Mouse (Mus musculus) fibroblast of lung, adult 2 months (primary cell): Measurements from ENCODE around the gene Slc2a13.
A peak's percentile ranks its signal among the peaks of the same experiment; 100 is the strongest.

Experiments used
- DNase-seq: peaks from one replicate; pipeline ENCODE4 v3.0.0-alpha.2; 2011; ENCODE audit warnings: low read depth

Slc2a13 gene

DNA sequence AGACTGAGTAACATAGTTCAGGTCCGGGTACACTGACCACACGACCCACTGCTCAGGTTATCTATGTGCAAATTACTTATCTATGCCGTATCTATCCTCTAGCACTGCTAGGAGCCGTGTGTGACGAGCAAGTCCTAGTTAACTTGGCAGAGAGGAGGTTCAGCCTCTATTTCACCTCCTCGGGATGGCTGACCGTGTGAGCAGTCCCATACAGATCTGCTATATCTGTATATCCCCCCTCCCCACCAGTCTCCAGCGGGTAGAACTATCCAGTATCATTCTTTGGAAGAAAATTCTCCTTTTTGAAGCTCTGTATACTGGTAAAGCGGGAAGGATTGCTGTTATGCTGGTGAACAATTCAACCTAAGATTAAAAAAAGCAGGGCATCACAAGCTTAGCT, 70.8 kb downstream of the Slc2a13 start:
- no peak for DNase-seq

DNA sequence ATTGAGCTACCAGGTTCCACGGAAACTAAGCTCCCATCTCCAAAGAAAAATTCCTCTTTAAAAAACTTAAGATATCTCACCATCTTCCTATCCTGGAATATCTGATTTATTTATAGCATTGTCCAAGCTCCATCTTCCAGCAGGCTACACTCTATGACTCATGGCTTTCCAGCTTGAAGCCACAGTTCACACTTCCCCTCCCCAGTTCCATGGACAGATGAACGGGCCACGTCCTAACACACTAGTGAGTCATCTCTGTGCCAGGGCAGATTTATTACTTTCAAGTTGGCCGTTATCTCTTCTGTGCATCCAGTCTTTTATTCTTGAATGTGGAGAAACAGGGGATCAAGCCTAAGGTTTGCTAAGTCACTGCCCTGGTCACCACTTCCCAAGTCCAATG, 78.0 kb downstream of the Slc2a13 start:
- no peak for DNase-seq

- DNase-seq: no peak
Measured at GRCm38 (mm10) chr15:91479924-91480615, 93.0 kb downstream of the Slc2a13 start.

DNA sequence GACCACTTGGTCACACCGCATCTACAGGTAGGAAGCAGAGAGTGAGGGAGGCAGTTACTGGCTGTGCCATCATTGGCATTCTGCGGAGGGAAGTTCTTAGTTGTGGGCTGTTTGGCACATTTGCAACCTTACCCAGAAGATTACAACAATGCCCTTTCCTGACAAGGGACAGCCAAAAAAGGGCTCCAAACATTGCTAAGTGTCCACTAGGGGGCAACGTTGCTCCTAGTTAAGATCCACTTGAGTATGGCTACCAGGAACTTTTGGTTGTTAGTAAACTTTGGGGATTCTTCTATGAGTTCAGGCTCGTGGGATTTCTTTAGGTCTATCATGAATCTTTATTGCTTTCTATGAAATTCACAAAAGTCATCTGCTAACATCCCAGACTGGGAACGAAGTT, 95.3 kb downstream of the Slc2a13 start:
- DNase-seq: peak; percentile 26

- DNase-seq: no peak
Measured at GRCm38 (mm10) chr15:91473690-91474409, 99.2 kb downstream of the Slc2a13 start.

DNA sequence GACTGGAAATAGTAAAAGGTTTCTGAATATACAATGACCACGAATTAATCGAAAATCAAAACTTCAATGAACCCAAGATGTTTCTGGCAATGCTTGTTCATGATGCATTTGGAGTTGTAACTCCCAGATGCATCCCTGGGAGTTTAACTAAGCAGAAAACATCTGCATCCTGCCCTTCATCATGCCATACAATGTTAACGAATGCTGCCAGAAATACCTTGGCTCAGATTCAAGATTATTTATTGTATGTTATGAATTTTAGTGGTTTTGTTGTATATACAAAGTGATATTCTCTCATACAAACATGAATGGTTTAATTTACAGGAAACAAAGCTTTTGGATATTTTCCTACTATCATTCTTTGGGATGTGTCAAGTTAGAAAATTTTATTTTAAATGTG, 107.7 kb downstream of the Slc2a13 start:
- no peak for DNase-seq

GRCm38 (mm10) chr15:91463857-91464435, 109.1 kb downstream of the Slc2a13 start:
- DNase-seq: no peak

GRCm38 (mm10) chr15:91463026-91463661, 109.9 kb downstream of the Slc2a13 start:
- peak; percentile 23 for DNase-seq

DNA sequence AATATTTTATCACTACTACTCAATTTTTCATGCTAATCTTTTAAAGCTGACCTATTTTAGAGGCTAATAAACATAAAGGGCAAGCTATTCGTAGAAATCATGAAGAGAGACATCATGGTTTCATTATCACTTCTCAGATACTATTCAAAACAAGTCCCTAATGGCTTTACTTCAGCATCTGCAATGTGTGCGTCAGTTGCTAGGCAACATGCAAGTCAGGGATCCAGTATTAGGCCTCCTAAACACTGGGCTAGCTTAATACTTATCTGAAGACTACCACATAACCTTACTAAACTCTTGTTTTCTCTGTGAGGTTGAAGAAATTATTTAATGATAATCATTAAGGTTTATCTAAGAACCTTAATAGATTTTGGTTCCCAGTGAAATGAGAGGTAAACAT, 111.1 kb downstream of the Slc2a13 start:
- no peak for DNase-seq

DNA sequence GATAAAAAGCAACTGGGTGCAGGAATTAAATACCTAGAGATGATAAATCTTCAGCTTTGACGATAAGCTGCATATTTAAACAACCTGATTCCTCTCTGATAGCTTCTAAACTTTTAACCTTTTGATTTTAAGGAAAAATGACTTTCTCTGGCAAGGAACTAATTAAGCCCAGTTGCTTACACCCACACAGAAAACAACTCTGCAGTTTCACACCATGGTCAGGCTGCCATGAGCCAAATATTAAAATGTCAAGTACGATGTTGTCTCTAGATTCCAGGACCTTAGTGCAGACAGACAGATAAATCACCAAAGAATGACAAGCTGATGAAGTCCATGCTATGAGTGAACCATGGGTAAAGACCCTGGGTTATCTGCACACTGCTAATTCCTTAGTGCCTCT, 115.9 kb downstream of the Slc2a13 start:
- DNase-seq: no peak

DNA sequence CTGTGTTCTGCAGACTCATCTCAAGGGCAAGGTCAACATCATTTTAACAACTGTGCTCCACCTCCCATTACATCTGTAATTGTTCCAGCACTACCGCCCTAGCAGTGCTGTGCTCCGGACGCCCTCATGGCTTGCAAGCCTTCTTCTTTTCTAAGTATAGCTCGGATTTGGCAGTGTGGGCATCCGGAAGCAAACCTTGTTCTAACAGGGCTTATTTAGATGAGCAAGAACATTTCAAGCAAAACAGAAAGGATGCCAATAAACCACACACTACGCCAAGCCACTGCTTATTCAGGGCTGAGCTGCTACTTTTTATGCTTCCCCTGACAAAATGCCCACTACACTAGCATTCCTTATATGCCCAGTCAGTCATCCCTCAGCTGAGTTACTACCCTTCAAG, 127.7 kb downstream of the Slc2a13 start:
- DNase-seq: no peak

DNA sequence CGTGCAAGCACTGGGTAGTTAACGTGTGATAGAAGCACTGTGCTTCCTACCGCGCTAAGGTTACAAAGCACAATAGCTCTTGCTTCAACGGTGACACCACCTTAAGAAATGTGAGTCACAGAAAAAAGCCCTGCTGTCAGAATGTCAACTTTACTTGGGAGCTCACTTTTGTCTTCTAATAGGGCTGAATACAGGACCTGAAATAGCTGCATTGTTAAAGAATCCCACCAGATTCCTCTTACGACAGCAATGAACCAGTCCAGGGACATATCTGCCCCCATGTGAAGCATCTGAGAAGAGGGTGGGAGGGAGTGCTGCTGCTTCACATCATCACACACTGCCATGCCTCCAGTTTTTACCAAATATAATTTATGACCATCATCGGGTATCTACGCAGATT, 129.6 kb downstream of the Slc2a13 start:
- no peak for DNase-seq

DNA sequence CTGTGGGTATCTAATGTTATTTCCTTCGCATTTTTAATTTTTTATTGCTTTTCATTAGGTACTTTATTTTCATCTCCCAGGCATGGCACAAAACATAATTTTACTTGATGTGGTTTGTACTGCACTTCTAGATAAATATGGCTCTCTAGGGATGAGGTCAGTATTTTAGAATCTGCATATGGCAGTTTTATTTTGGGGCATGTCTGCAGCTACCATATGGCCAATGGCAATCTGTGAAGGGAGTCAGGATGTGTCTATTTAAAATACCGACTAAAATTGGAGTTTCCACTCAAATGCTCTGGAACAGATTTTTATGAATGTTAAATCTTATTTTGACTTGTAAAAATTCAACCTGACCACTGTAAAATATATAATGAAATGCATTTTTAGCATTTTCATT, 133.2 kb downstream of the Slc2a13 start:
- no peak for DNase-seq

GRCm38 (mm10) chr15:91425426-91425825, 147.6 kb downstream of the Slc2a13 start:
- DNase-seq: no peak

GRCm38 (mm10) chr15:91406979-91407378, 166.1 kb downstream of the Slc2a13 start:
- DNase-seq: no peak

DNA sequence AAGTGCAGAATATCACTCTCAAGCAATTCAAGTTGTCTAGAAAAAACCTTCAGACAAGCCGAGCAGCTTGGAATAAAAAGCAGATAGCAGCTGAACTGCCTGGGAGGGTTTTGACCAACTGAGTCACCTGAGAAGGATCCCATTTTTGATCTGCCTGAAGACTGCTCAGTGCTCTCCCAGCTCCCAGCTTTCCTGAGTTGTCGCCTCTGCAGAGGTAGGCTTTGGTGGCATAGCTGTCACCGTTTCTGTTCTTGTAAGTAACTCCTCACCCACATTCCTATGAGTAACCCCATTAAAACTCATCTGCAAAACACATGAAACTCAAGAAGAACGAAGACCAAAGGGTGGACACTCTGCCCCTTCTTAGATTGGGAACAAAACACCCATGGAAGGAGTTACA, 177.9 kb downstream of the Slc2a13 start:
- DNase-seq: no peak

DNA sequence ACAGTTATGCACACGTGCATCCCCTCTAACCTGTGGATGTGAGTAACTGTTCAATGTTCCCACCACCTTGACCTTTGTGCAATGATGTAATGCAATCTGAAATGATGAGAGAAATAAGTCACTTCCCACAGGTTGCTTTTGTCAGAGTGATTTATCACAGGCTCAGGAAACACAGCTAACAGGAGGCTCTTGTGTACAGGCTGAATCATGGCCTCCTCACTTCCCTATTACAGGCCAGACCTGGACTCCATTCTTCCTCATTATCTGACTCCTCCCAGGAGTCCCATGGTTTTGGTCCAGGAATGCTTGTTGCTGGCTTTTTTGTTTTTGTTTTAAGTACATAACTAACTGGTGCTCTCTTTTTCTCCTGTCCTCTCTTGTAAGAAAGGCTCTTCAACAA, 189.4 kb downstream of the Slc2a13 start:
- DNase-seq: no peak

GRCm38 (mm10) chr15:91382606-91383005, 190.5 kb downstream of the Slc2a13 start:
- no peak for DNase-seq

- no peak for DNase-seq
Measured at GRCm38 (mm10) chr15:91381864-91382263, 191.2 kb downstream of the Slc2a13 start.

GRCm38 (mm10) chr15:91378751-91379325, 194.2 kb downstream of the Slc2a13 start:
- DNase-seq: peak; percentile 35

DNA sequence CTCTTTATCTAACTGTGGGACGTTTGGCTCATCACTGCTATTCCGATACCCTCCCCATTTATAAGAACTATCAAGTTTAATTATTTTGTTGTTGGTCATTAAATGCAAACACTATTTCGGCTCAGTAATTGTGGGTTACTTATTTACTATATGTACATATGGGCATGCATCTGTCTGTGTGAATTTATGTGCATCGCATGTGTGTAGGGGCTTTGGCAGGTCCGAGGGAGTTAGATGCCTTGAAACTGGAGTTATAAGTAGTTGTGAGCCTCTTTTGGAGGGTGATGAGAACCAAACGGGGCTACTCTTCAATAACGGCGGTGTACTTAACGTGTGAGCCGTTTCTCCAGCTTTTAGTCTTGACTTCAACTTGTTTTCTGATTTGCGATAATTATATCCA, 195.5 kb downstream of the Slc2a13 start:
- DNase-seq: no peak

DNA sequence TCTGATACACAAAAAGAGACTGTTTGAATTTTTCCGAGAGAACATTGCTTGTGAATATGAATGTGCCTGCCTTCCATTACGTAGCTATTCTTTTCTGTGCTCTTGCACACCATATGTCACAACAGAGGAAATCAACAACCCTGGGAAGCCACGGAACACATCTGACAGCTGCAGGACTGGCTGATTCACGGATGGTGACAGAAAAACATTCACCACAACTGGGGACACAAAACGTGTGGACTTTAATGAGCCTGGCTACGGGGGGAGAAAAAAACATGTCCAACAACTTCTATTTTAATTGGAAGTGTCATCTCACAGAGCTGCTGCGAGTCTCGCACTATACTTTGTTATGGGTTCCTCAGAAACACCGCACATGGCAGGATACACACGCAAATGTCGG, 196.0 kb downstream of the Slc2a13 start:
- DNase-seq: no peak

- DNase-seq: no peak
Measured at GRCm38 (mm10) chr15:91374441-91374840, 198.6 kb downstream of the Slc2a13 start.
